In genomic region chr17:86903596-86903995, GRCm38 (mm10) we compare ENCODE assay signal across 11 mouse cellular contexts. TPM values are rescaled to one million over a fixed set of nuclear protein-coding genes. Genes with fewer than 3 reads are reported as not detected.
DNase-seq lines count a peak whose midpoint lies in the region; ATAC-seq and TF ChIP-seq lines count a peak whose summit lies in the region.
"Had no signal": no experiment of that assay in that cellular context is flagged by ENCODE, and none has a peak within 500 bp of the region (broad histone marks: within the 10 kb centered on the region; RNA-seq: fewer than 3 reads in every experiment).

No protein-coding gene starts in this region.

- 25% methylated on average over 7 of the region's 7 CpGs for WGBS in intestine, embryonic 14.5 days
- WGBS in intestine, embryonic 16.5 days, result 34% methylated on average over 7 of the region's 7 CpGs
- 29% methylated on average over 7 of the region's 7 CpGs for WGBS in lung, embryonic 14.5 days
- 48% methylated on average over 7 of the region's 7 CpGs for WGBS in forebrain, embryonic 14.5 days

- no peaks in the 10 kb centered on the region for H3K36me3 ChIP-seq in intestine, embryonic 14.5 days (ENCODE audit: control insufficient read depth, insufficient read depth, low read length)
- H3K36me3 ChIP-seq in intestine, embryonic 16.5 days (ENCODE audit: control insufficient read depth, insufficient read depth, low read length), result no peaks in the 10 kb centered on the region
- H3K36me3 ChIP-seq in lung, embryonic 14.5 days (ENCODE audit: insufficient read depth), result no peaks in the 10 kb centered on the region
- H3K36me3 ChIP-seq in forebrain, embryonic 14.5 days (ENCODE audit: control insufficient read depth, insufficient read depth, low read length), result no peaks in the 10 kb centered on the region

- H3K4me3 ChIP-seq in intestine, embryonic 14.5 days (ENCODE audit: low read depth, low read length), result no peak overlapping the region
- H3K4me3 ChIP-seq in intestine, embryonic 16.5 days (ENCODE audit: low read length), result no peak overlapping the region
- H3K4me3 ChIP-seq in lung, embryonic 14.5 days (ENCODE audit: low read depth, low read length), result no peak overlapping the region
- H3K4me3 ChIP-seq in forebrain, embryonic 14.5 days (ENCODE audit: low read depth, low read length), result no peak overlapping the region

- no peak overlapping the region for H3K9ac ChIP-seq in intestine, embryonic 14.5 days (ENCODE audit: low read length)
- no peak overlapping the region for H3K9ac ChIP-seq in intestine, embryonic 16.5 days (ENCODE audit: low read depth, low read length)
- no peak overlapping the region for H3K9ac ChIP-seq in lung, embryonic 14.5 days
- H3K9ac ChIP-seq in forebrain, embryonic 14.5 days (ENCODE audit: low read length), result no peak overlapping the region

- peak; percentile 49 for DNase-seq in intestine, embryonic 14.5 days (ENCODE audit: low spot score)
- peak; percentile 70 for DNase-seq in 416B (ENCODE audit: low read depth)
- DNase-seq in lung, embryonic 14.5 days, result peak; percentile 30
- DNase-seq in cerebellum, adult 11-12 months, result no peak
- no peak for DNase-seq in forebrain, embryonic 14.5 days (ENCODE audit: low spot score)
- no peak for DNase-seq in gastrocnemius, adult 8-10 months (ENCODE audit: low spot score in 2 of 2)

- peaks cover 13% of the 10 kb centered on the region for H3K4me1 ChIP-seq in intestine, embryonic 14.5 days (replicated peaks; ENCODE audit: control insufficient read depth, insufficient read depth, low read length)
- 0 out of 2 replicates have a peak, but pooled peaks cover 4% of the 10 kb centered on the region for H3K4me1 ChIP-seq in intestine, embryonic 16.5 days (ENCODE audit: control insufficient read depth, insufficient read depth, low read length)
- H3K4me1 ChIP-seq in lung, embryonic 14.5 days (ENCODE audit: insufficient read depth), result no peaks in the 10 kb centered on the region
- H3K4me1 ChIP-seq in forebrain, embryonic 14.5 days (ENCODE audit: control insufficient read depth, insufficient read depth, low read length), result peaks cover 15% of the 10 kb centered on the region; the same call in 1 of the 2 replicates

- H3K27ac ChIP-seq in intestine, embryonic 14.5 days (ENCODE audit: low read depth), result no peak overlapping the region
- H3K27ac ChIP-seq in intestine, embryonic 16.5 days (ENCODE audit: low read length), result no peak overlapping the region
- H3K27ac ChIP-seq in lung, embryonic 14.5 days (ENCODE audit: low read depth), result no peak overlapping the region
- H3K27ac ChIP-seq in forebrain, embryonic 14.5 days (ENCODE audit: low read depth, low read length), result no peak overlapping the region

- H3K9me3 ChIP-seq in intestine, embryonic 14.5 days (ENCODE audit: control insufficient read depth, low read length), result no peaks in the 10 kb centered on the region
- H3K9me3 ChIP-seq in intestine, embryonic 16.5 days (ENCODE audit: control insufficient read depth, low read length), result no peaks in the 10 kb centered on the region
- H3K9me3 ChIP-seq in lung, embryonic 14.5 days (ENCODE audit: low read depth, low read length), result no peaks in the 10 kb centered on the region
- H3K9me3 ChIP-seq in forebrain, embryonic 14.5 days (replicated peaks; ENCODE audit: control insufficient read depth, low read length), result no peaks in the 10 kb centered on the region

- H3K4me2 ChIP-seq in intestine, embryonic 14.5 days (ENCODE audit: low read length), result no peak overlapping the region
- H3K4me2 ChIP-seq in intestine, embryonic 16.5 days (ENCODE audit: low read depth, low read length), result no peak overlapping the region
- no peak overlapping the region for H3K4me2 ChIP-seq in lung, embryonic 14.5 days
- no peak overlapping the region for H3K4me2 ChIP-seq in forebrain, embryonic 14.5 days (ENCODE audit: low read length)

- ATAC-seq in intestine, embryonic 14.5 days (replicated peaks; ENCODE audit: low FRiP score, low TSS enrichment, low read depth), result no peak
- ATAC-seq in intestine, embryonic 16.5 days, result no peak
- peak; percentile 59 for ATAC-seq in activated CD4-positive, CD25-positive, alpha-beta regulatory T cell, adult 4 months
- 0 out of 2 replicates have a peak, but pooled peaks have one; percentile 22 for ATAC-seq in lung, embryonic 14.5 days (ENCODE audit: insufficient read depth)
- no peak for ATAC-seq in forebrain, embryonic 14.5 days

- no peak for TF ChIP-seq CTCF in lung, embryonic 14.5 days (IDR thresholded peaks at IDR 0.05; ENCODE audit: low read depth)

- no peaks in the 10 kb centered on the region; the same call in 1 of the 2 replicates for H3K27me3 ChIP-seq in intestine, embryonic 14.5 days (replicated peaks; ENCODE audit: control insufficient read depth, insufficient read depth, low read length)
- no peaks in the 10 kb centered on the region for H3K27me3 ChIP-seq in intestine, embryonic 16.5 days (replicated peaks; ENCODE audit: control insufficient read depth, insufficient read depth, low read length)
- no peaks in the 10 kb centered on the region for H3K27me3 ChIP-seq in lung, embryonic 14.5 days (ENCODE audit: insufficient read depth, low read length)
- H3K27me3 ChIP-seq in forebrain, embryonic 14.5 days (replicated peaks; ENCODE audit: control insufficient read depth, insufficient read depth, low read length), result no peaks in the 10 kb centered on the region

RNA-seq across cellular contexts. Expression of gene Tmem247, which starts 13.6 kb away (rescaled TPM):
- not detected in 2 replicates for polyA plus RNA-seq in intestine, embryonic 14.5 days (2014; fragmentation: Nextera tagmentation; extraction: Ambion mirVana)
- not detected in 2 replicates for polyA plus RNA-seq in intestine, embryonic 16.5 days (2015; fragmentation: Nextera tagmentation; extraction: Ambion mirVana)
- not detected for polyA plus RNA-seq in activated CD4-positive, CD25-positive, alpha-beta regulatory T cell, adult 4 months (2017; shearing (Covaris generic))
- polyA plus RNA-seq in lung, embryonic 14.5 days (2014; fragmentation: Nextera tagmentation; extraction: Ambion mirVana), result not detected in 2 replicates
- not detected in 2 replicates for polyA plus RNA-seq in forebrain, embryonic 14.5 days (2014; fragmentation: Nextera tagmentation; extraction: Ambion mirVana)
- total RNA-seq in gastrocnemius, adult 8-10 months (2022), result not detected
- polyA plus RNA-seq: frontal cortex, adult 2 months; limb, embryonic 14.5 days; small intestine, adult 2 months had no signal

RNA-seq across cellular contexts. Expression of gene Atp6v1e2, which starts 44.1 kb away (rescaled TPM):
- not detected in 2 replicates for polyA plus RNA-seq in intestine, embryonic 14.5 days (2014; fragmentation: Nextera tagmentation; extraction: Ambion mirVana)
- polyA plus RNA-seq in intestine, embryonic 16.5 days (2015; fragmentation: Nextera tagmentation; extraction: Ambion mirVana), result 0.13 TPM in 1 of 2 replicates, not detected in the other
- not detected for polyA plus RNA-seq in activated CD4-positive, CD25-positive, alpha-beta regulatory T cell, adult 4 months (2017; shearing (Covaris generic))
- polyA plus RNA-seq in lung, embryonic 14.5 days (2014; fragmentation: Nextera tagmentation; extraction: Ambion mirVana), result not detected in 2 replicates
- polyA plus RNA-seq in forebrain, embryonic 14.5 days (2014; fragmentation: Nextera tagmentation; extraction: Ambion mirVana), result not detected in 2 replicates
- not detected for total RNA-seq in gastrocnemius, adult 8-10 months (2022)
- polyA plus RNA-seq: limb, embryonic 14.5 days; small intestine, adult 2 months had no signal

RNA-seq across cellular contexts. Expression of gene Rhoq, which starts 59.3 kb away (rescaled TPM):
- 18.6 and 18.7 TPM in 2 replicates for polyA plus RNA-seq in intestine, embryonic 14.5 days (2014; fragmentation: Nextera tagmentation; extraction: Ambion mirVana)
- 5.4 and 7.3 TPM in 2 replicates for polyA plus RNA-seq in intestine, embryonic 16.5 days (2015; fragmentation: Nextera tagmentation; extraction: Ambion mirVana)
- polyA plus RNA-seq in activated CD4-positive, CD25-positive, alpha-beta regulatory T cell, adult 4 months (2017; shearing (Covaris generic)), result 1 to 10 TPM; 3.3 to 3.8 TPM
- polyA plus RNA-seq in lung, embryonic 14.5 days (2014; fragmentation: Nextera tagmentation; extraction: Ambion mirVana), result 17.6 and 19.4 TPM in 2 replicates
- polyA plus RNA-seq in forebrain, embryonic 14.5 days (2014; fragmentation: Nextera tagmentation; extraction: Ambion mirVana), result 5.2 and 6.2 TPM in 2 replicates
- 100 to 1,000 TPM; 149 to 182 (median 166) TPM for total RNA-seq in gastrocnemius, adult 8-10 months (2022)

Comparison
In these comparisons a context has a peak if more than half of its experiments do, and no peak if none do; other contexts are left out.
1. ATAC-seq: peak in activated CD4-positive, CD25-positive, alpha-beta regulatory T cell, adult 4 months (single experiment) and lung, embryonic 14.5 days (single experiment); none in intestine, embryonic 14.5 days (single experiment), intestine, embryonic 16.5 days (single experiment) and forebrain, embryonic 14.5 days (single experiment).
2. DNase-seq: peak in intestine, embryonic 14.5 days (single experiment), 416B (single experiment) and lung, embryonic 14.5 days (single experiment); none in cerebellum, adult 11-12 months (single experiment), forebrain, embryonic 14.5 days (single experiment) and gastrocnemius, adult 8-10 months (0 of 2).